Mouse (Mus musculus) gastrocnemius, postnatal 4 days (tissue): ENCODE measurements around the gene Sprr1b. TPM values are rescaled to one million over a fixed set of nuclear protein-coding genes. Genes with fewer than 3 reads are reported as not detected.
"Not testable (repeated sequence)": the region's sequence is repeated elsewhere in the genome, so short reads cannot be mapped to it uniquely, and the experiment has no call there.

Source experiments
- DNase-seq, 2 experiments: peaks; one replicate each; pipeline ENCODE4 v3.0.0; 2021 to 2022; ENCODE audit warnings: low spot score in 2 of 2, mixed read lengths in 2 of 2
- long read RNA-seq, 2 experiments: library from polyadenylated mRNA; stranded (forward); transcript quantifications; one replicate each; pipeline ENCODE4 v2.0.0; 2021
- total RNA-seq, 2 experiments: library from RNA; stranded (reverse); gene quantifications; 2 replicates each; pipeline ENCODE4 v1.2.3; 2021

Sprr1b gene
- not detected for total RNA-seq
- long read RNA-seq, experiment 1, result 0 reads
- long read RNA-seq, experiment 2, result 0 reads

DNA sequence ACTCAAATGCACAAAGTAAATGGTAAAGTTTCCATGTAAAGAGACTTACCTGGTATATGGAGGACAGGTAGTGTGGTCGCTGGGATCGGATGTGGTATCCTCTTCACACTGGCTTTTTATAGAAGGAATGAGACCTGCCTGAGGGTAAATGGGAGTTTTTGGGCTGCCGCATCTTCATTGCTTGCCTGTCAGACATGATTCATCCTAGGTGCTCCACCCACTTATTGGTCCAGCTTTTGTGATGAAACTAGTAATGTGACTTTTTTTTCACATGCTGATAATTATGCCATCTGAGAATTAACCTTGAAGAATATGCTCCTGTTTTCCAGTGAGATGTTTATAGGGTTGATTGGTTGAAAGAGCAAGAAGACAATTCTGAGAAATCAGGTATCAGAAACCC, at the start of gene Sprr1b:
Sprr1b (minus strand) TSS at position 101 of the 400 bp plus-strand sequence.
- no peak for DNase-seq

DNA sequence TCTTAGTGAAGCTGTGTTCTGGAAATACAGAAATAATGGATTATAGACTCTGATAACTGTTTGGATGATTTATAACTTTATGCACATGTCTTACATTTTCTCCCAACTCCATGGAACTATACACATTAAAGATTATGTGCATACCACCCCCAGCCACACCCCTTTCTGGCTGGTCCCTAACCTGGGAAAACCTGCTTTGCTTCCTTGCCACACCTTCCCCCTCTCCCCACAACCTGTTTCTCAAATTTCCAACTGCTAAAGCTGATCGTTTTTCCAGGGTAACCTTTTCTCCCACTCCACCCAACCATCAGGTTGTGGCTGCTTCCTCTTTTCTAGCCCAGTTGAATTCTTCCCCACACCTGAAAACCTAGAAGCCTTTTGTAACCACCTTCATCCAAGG, 47.7 kb upstream of the Sprr1b start:
- no peak for DNase-seq

DNA sequence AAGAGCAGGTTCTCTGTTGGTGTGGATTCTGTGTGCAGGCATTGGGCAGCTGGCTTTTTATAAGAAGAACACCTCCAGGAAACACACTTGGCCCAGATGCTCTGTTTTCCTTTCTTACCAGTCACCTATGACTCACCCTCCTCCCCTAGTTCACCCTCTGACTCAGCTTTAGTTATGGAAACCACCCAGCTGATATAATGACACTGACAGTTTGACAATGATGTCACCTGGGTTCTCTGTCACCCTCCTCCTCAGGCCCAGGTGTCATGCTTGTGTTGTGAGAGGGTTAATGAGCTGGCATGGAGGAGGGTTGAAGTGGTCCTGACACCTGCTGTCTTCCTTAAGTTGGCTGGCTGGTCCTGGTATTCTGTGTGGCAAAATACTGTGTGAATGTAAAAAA, 47.3 kb upstream of the Sprr1b start, which contains the start of gene Sprr1a:
Sprr1a (minus strand) TSS at position 33 of the 400 bp plus-strand sequence.
- no peak for DNase-seq

DNA sequence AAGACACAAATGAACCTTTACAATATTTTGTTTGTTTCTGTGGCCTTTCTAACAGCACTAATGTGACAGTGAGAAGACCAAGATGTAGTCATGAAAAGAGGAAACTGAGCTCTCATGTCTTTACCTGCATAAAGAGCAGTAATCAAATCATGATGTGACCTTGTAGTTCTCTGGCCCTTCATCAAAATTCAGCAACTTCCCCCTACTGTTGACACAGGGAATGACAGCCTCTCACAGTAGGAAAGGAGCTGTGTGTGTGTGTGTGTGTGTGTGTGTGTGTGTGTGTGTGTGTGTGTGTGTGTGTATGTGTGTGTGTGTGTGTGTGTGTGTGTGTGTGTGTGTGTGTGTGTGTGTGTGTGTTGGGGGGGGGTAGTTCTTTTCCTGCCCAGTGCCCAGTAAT, 42.7 kb upstream of the Sprr1b start:
- not testable (repeated sequence) for DNase-seq

DNA sequence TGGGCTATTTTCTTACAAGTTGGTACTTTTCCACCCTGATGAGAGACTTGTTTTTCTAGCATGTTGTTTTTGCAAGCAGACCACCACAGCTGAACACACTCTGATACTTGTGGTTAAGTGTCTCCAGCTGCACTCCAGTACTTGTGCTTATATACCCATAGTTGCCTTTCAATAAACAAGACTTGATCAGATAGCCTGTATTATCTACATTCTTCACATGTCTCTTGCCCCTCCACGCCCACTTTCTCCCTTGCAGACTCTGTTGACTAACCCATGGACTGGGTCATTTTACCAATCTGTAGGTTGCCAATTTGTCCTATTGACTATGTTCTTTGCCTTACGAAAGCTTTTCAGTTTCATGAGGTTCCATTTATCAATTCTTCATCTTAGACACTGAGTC, 31.5 kb upstream of the Sprr1b start:
- no peak for DNase-seq

DNA sequence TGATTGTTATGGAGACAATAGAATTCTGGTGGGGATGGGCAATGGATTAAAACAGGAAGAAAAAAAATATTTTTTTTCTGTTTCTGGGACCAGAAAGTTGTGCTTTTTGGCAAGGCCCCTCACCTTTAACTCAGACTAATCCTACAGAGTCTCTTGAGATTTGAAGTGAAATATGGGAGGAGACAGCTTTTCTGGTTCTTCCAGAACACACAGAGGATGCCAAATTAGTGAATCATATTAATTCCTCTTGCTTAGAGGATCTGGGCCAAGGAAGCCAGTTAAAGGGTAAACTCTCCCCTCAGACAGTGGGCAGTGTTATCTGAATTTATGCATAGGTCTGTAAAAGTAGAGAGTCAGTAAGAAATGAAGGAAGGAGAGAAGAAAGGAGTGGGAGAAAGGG, 28.8 kb upstream of the Sprr1b start:
- DNase-seq, result no peak

DNA sequence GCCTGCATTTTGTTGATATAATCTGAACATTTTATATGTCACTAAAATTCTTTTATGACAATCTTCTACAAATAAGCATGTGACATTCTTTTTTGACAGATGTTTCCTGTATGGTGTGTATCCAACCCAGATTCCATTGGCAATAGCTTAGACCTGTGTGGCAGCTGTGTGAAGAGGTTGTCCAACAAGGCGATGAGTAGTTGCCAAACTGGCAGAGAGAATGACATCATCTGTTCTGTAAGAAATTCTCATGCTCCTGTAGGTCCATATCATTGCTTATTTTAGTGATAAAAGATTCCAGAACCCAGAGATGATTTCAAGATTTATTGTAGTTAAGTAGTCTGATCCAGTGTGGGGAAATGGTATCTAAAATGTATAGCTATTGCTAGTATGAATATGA, 28.0 kb upstream of the Sprr1b start:
- DNase-seq, result no peak

DNA sequence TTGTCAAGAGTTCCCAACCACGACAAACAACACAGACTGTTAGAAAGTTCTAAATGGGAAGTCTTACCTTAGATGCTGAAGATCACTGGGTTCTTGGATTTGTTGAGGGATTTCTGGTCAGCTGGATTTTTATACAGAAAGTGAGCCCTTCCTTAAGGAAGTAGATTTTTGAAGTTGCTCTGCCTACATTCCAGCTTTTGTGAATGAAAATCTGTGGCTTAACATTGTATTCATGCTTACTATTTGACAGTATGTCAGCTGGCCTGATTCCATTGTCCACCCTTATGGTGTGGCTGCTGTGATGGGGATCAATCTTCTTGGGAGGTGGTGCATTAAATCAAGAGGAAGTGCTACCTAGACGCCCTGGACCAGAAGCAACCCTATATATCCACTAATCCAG, 20.0 kb upstream of the Sprr1b start, which contains the start of gene Sprr3:
Sprr3 (minus strand) TSS at position 101 of the 400 bp plus-strand sequence.
- DNase-seq, result no peak

DNA sequence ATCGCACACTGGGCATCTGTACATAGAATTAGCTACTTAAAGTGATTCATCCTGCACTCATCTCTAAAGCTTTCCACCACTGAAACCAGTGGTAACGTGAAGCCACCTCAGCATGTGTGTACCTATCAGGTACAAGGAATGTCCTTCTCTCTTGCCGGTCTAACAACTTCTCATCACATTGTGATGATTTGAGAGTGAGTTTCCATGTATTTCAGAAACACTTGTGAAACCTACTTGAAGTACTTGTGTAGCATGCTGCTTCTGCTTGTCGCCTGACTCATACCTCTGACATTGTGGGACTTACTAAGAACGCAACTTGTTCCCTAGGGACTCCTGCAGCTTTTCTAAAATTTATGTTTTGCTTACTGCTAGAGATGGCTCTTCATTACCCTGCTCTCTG, 16.6 kb upstream of the Sprr1b start:
- no peak for DNase-seq

DNA sequence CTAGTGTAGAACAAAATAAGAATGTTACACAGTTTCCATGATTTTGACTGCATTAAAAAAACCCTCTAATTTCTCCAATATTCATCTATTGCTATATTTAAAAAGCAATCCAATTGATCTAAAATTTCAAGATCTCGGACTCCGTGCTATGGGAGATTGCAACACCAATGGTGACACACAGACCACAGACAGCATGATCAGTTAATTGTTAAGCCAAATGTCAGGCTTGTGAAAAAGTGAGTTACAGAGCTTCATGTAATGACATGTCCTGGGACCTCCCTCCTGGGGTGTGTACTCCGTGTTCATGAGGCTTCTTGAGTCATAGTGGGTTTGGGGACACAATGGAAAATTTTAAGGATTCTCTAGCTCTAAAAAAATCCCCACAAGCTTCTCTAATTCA, 1.6 kb upstream of the Sprr1b start:
- no peak for DNase-seq

DNA sequence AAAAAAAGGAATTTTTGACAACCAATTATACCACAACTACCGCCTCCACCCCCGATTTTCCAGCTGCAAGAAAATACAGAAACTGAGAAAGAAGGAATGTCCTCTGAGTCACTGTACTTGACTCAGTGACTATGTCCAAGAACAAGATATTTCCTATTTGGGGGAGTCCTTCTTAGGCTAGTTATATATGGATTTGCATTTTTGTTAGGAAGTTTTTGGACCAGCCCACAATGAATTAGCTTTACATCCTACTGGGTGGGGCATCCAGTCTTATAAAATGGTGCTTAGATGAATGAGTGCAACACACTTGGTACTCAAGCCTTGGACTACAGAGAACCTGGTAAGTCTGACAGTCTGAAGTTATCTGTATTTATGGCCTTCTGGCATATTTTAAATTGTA, 6.3 kb downstream of the Sprr1b start, which contains the start of gene Sprr2k:
Sprr2k (plus strand) TSS at position 301 of the 400 bp plus-strand sequence.
- DNase-seq, result no peak

DNA sequence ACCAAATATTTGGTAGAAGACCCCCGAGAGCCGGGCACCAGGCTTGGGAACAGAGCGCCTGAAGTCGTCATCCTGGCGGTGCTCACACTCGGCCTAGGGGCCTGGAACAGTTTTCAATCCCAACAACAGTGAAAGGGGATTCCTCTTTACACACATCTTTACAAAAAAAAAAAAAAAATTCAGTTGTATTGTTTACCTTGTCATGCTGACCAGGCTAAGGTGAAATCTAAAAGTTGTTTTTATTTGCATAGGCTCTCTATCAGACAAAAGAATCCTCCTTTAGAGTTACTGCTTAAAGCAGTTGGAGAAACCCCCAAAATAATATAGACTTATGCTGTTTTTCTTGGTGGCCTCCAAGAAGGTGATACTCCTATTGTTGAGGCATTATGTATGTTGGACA, 9.3 kb downstream of the Sprr1b start, which contains the start of gene Gm9774:
Gm9774 (minus strand) TSS at position 101 of the 400 bp plus-strand sequence.
- no peak for DNase-seq

DNA sequence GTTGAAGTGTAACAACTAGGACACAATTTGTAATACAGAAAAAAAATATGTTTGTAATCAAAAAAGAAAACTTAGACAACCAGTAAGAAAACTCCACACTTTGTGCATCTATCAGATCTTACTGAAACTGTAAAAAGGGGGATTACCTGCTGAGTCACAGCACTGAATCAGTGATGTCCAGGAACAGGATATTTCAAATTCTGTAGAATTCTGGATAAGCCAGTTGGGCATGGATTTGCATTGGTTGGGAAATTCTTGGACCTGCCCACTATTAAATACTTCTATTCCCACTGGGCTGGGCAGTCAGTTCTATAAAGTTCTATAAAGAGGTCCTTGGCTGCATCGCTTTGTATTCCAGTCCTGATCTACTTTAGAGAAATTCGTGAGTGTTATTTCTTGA, 20.8 kb downstream of the Sprr1b start, which contains the start of gene Sprr2j-ps:
Sprr2j-ps (plus strand) TSS at position 301 of the 400 bp plus-strand sequence.
- DNase-seq, result no peak

DNA sequence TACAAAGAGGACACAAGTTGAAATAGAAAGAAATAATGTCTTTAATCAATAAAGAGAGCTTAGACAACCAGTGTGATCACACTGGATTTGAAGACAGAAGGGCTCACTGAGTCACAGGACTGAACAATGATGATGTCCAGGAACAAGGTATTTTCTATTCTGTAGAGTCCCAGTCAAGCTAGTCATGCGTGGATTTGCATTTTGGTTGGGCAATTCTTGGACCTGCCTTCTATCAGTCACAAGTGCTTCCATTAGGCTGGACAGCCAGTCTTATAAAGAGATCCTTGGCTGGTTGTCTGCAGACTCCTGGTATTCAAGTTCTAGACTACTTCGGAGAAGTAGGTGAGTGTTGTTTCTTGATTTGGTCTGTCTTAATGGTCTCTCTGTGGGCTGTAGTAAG, 30.9 kb downstream of the Sprr1b start, which contains the start of gene Sprr2i:
Sprr2i (plus strand) TSS at position 301 of the 400 bp plus-strand sequence.
- no peak for DNase-seq

DNA sequence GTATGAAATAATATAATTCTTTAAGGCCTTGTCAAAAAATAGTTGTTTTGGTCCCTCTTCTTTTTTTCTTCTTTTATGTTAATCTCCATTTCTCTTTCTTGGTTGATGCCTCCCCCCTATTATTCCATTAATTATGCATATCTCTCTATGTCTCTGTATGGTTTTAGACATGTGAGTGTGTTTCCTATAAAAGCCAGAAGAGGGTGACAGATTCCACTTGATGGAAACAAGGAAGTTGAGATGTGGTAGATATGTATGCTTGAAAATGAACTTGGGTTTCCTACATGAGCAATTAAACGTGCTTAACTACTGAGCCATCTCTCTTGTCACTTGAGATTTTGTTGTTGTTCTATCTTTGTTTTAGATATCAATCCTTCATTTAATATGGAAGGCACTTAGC, 44.3 kb downstream of the Sprr1b start:
- DNase-seq, result no peak

Other genes with a start within 250 kb of the Sprr1b start
- not detected for gene Sprr2a1, start 223.0 kb downstream of the Sprr1b start, total RNA-seq
- 1 to 10 TPM in 1 of 2 experiments, not detected in 1; 1.6 TPM for gene Sprr2a2, start 222.9 kb downstream of the Sprr1b start, total RNA-seq
- gene Sprr2a3, start 153.4 kb downstream of the Sprr1b start, total RNA-seq, result not detected
- gene Sprr2b, start 122.2 kb downstream of the Sprr1b start, total RNA-seq, result not detected
- not detected for gene Sprr2d, start 99.6 kb downstream of the Sprr1b start, total RNA-seq
- gene Sprr2e, start 86.6 kb downstream of the Sprr1b start, total RNA-seq, result not detected
- not detected for gene Sprr2f, start 73.6 kb downstream of the Sprr1b start, total RNA-seq
- not detected for gene Sprr2h, start 53.1 kb downstream of the Sprr1b start, total RNA-seq
- not detected for gene Sprr2i, start 30.8 kb downstream of the Sprr1b start, total RNA-seq
- gene Sprr2j-ps, start 20.7 kb downstream of the Sprr1b start, total RNA-seq, result not detected
- 1 to 10 TPM; 3.7 to 4.1 TPM for gene Gm9774, start 9.4 kb downstream of the Sprr1b start, total RNA-seq
- not detected for gene Sprr2k, start 6.2 kb downstream of the Sprr1b start, total RNA-seq
- gene Sprr3, start 19.9 kb upstream of the Sprr1b start, total RNA-seq, result not detected
- gene Sprr1a, start 47.1 kb upstream of the Sprr1b start, total RNA-seq, result not detected
- gene Sprr4, start 61.7 kb upstream of the Sprr1b start, total RNA-seq, result not detected
- not detected for gene 2310046K23Rik, start 95.7 kb upstream of the Sprr1b start, total RNA-seq
- gene Ivl, start 134.9 kb upstream of the Sprr1b start, total RNA-seq, result not detected
- not detected for gene Smcp, start 150.2 kb upstream of the Sprr1b start, total RNA-seq
- not detected for gene 2210017I01Rik, start 168.7 kb upstream of the Sprr1b start, total RNA-seq
- not detected for gene Lce6a, start 182.9 kb upstream of the Sprr1b start, total RNA-seq
- gene Lce1a1, start 209.5 kb upstream of the Sprr1b start, total RNA-seq, result not detected
- not detected for gene Lce1b, start 218.1 kb upstream of the Sprr1b start, total RNA-seq
- not detected for gene Lce1a2, start 231.5 kb upstream of the Sprr1b start, total RNA-seq
- gene Lce1c, start 240.5 kb upstream of the Sprr1b start, total RNA-seq, result under 1 TPM in 1 of 2 experiments, not detected in 1; 0.39 TPM
- gene Lce1d, start 248.4 kb upstream of the Sprr1b start, total RNA-seq, result not detected